Mouse (Mus musculus): ENCODE results near the gene Auts2. TPM values are rescaled to one million over a fixed set of nuclear protein-coding genes. Genes with fewer than 3 reads are reported as not detected.

The Auts2 gene
- total and polyA plus RNA-seq, 2 experiments from 2014 or later, result 35.2 to 57.5 TPM

- WGBS, result 72% methylated on average over 10 of the region's 10 CpGs
- H3K9ac ChIP-seq (replicated peaks; ENCODE audit: low read length, poor library complexity, severe bottlenecking), result no peak overlapping the region
- no peaks in the 10 kb centered on the region for H3K36me3 ChIP-seq (ENCODE audit: insufficient read depth, low read length)
- ATAC-seq (ENCODE audit: low FRiP score), result peak; percentile 65
- peaks cover 6% of the 10 kb centered on the region; the same call in 1 of the 2 replicates for H3K4me1 ChIP-seq (ENCODE audit: insufficient read depth, low read length)
- DNase-seq (ENCODE audit: low spot score), result no peak
- H3K27ac ChIP-seq (ENCODE audit: low read depth, low read length), result no peak overlapping the region
- no peak for TF ChIP-seq CTCF (IDR thresholded peaks at IDR 0.05)
- no peaks in the 10 kb centered on the region for H3K9me3 ChIP-seq (ENCODE audit: low read length)
- H3K4me2 ChIP-seq (ENCODE audit: low read depth, low read length, poor library complexity, severe bottlenecking), result no peak overlapping the region
- no peak overlapping the region for H3K4me3 ChIP-seq (ENCODE audit: low read depth, low read length)
- no peaks in the 10 kb centered on the region for H3K27me3 ChIP-seq (ENCODE audit: insufficient read depth, low read length)
Measured at GRCm38 (mm10) chr5:131512617-131513016, 1030.5 kb downstream of the Auts2 start.

DNA sequence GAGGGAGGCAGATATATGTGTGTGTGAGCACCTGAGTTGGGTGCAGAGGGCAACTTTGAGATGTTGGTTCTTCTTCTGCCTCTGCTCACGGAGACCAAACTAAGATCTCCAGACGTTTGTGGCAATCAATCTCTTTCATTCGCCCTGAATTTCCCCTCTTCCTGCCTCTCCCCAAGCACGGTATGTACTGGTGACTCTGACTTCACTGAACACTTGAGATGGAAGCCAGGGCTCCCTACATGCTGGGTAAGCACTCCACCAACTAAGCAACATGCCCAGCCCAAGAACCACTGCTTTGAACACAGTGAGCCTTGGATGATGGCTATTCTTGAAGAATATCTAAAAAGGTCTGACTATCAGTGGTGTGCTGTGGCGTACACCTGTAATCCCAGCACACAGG is 1032.5 kb downstream of the Auts2 start:
- no peak overlapping the region for H3K4me2 ChIP-seq (ENCODE audit: low read depth, low read length, poor library complexity, severe bottlenecking)
- no peak for TF ChIP-seq CTCF (IDR thresholded peaks at IDR 0.05)
- ATAC-seq (ENCODE audit: low FRiP score) (no peak), DNase-seq (ENCODE audit: low spot score) (no peak)
- H3K4me1 ChIP-seq (ENCODE audit: insufficient read depth, low read length), result peaks cover 2% of the 10 kb centered on the region; the same call in 1 of the 2 replicates
- H3K36me3 ChIP-seq (ENCODE audit: insufficient read depth, low read length), result no peaks in the 10 kb centered on the region
- no peaks in the 10 kb centered on the region for H3K27me3 ChIP-seq (ENCODE audit: insufficient read depth, low read length)
- H3K27ac ChIP-seq (ENCODE audit: low read depth, low read length), result no peak overlapping the region
- H3K9ac ChIP-seq (replicated peaks; ENCODE audit: low read length, poor library complexity, severe bottlenecking), result no peak overlapping the region
- WGBS, result 85% methylated on average over 5 of the region's 5 CpGs
- H3K9me3 ChIP-seq (ENCODE audit: low read length), result no peaks in the 10 kb centered on the region
- no peak overlapping the region for H3K4me3 ChIP-seq (ENCODE audit: low read depth, low read length)

- no peaks in the 10 kb centered on the region for H3K36me3 ChIP-seq (ENCODE audit: insufficient read depth, low read length)
- no peaks in the 10 kb centered on the region for H3K9me3 ChIP-seq (ENCODE audit: low read length)
- no peaks in the 10 kb centered on the region for H3K27me3 ChIP-seq (ENCODE audit: insufficient read depth, low read length)
- 88% methylated on average over 4 of the region's 4 CpGs for WGBS
- no peak overlapping the region for H3K27ac ChIP-seq (ENCODE audit: low read depth, low read length)
- no peak overlapping the region for H3K9ac ChIP-seq (replicated peaks; ENCODE audit: low read length, poor library complexity, severe bottlenecking)
- no peaks in the 10 kb centered on the region for H3K4me1 ChIP-seq (ENCODE audit: insufficient read depth, low read length)
- TF ChIP-seq CTCF (IDR thresholded peaks at IDR 0.05), result no peak
- no peak overlapping the region for H3K4me3 ChIP-seq (ENCODE audit: low read depth, low read length)
- DNase-seq (ENCODE audit: low spot score), result no peak
- no peak overlapping the region for H3K4me2 ChIP-seq (ENCODE audit: low read depth, low read length, poor library complexity, severe bottlenecking)
- ATAC-seq (ENCODE audit: low FRiP score), result no peak
Measured at GRCm38 (mm10) chr5:131509315-131509714, 1033.8 kb downstream of the Auts2 start.

GRCm38 (mm10) chr5:131498865-131499264 is 1044.3 kb downstream of the Auts2 start:
- H3K36me3 ChIP-seq (ENCODE audit: insufficient read depth, low read length), result no peaks in the 10 kb centered on the region
- WGBS, result 88% methylated on average over 4 of the region's 4 CpGs
- no peaks in the 10 kb centered on the region for H3K4me1 ChIP-seq (ENCODE audit: insufficient read depth, low read length)
- no peaks in the 10 kb centered on the region for H3K27me3 ChIP-seq (ENCODE audit: insufficient read depth, low read length)
- no peak for DNase-seq (ENCODE audit: low spot score)
- TF ChIP-seq CTCF (IDR thresholded peaks at IDR 0.05), result peak; percentile 46
- H3K9ac ChIP-seq (replicated peaks; ENCODE audit: low read length, poor library complexity, severe bottlenecking), result no peak overlapping the region
- no peaks in the 10 kb centered on the region for H3K9me3 ChIP-seq (ENCODE audit: low read length)
- ATAC-seq (ENCODE audit: low FRiP score), result no peak
- no peak overlapping the region for H3K27ac ChIP-seq (ENCODE audit: low read depth, low read length)
- H3K4me2 ChIP-seq (ENCODE audit: low read depth, low read length, poor library complexity, severe bottlenecking), result no peak overlapping the region
- no peak overlapping the region for H3K4me3 ChIP-seq (ENCODE audit: low read depth, low read length)

DNA sequence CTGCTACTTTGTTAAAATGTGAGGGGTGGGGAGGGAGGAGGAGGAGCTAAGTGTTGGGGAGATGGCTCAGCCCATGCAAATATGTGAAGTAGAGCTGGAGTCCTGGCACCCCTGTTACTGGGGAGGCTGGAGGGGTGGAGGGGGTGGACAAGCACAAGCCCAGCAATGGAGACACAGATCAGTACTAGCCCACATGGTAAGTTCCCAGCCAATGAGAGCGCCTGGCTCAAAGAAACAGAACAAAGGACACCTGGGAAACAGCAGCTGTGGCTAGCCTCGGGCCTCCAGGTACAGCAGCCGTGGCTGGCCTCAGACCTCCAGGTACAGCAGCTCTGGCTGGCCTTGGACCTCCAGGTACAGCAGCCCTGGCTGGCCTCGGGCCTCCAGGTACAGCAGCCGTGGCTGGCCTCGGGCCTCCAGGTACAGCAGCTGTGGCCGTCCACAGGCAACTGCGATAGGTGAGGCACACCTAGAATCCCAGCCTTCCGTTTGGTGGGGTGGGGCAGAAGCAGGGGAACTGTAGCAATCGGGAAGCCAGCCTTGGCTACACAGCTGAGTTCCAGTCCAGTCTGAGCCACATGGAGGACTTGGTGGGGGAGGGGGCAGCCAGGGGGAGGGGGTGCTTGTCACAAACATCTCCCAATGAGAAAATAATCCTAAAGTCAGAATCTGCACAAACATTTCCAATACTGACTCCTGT is 1046.5 kb downstream of the Auts2 start:
- no peak overlapping the region for H3K4me3 ChIP-seq (ENCODE audit: low read depth, low read length)
- ATAC-seq (ENCODE audit: low FRiP score), result no peak
- H3K9ac ChIP-seq (replicated peaks; ENCODE audit: low read length, poor library complexity, severe bottlenecking), result no peak overlapping the region
- no peak overlapping the region for H3K4me2 ChIP-seq (ENCODE audit: low read depth, low read length, poor library complexity, severe bottlenecking)
- TF ChIP-seq CTCF (IDR thresholded peaks at IDR 0.05), result no peak
- DNase-seq (ENCODE audit: low spot score), result no peak
- H3K4me1 ChIP-seq (ENCODE audit: insufficient read depth, low read length), result no peaks in the 10 kb centered on the region
- H3K27me3 ChIP-seq (ENCODE audit: insufficient read depth, low read length), result no peaks in the 10 kb centered on the region
- WGBS, result 93% methylated on average over 10 of the region's 10 CpGs
- no peak overlapping the region for H3K27ac ChIP-seq (ENCODE audit: low read depth, low read length)
- no peaks in the 10 kb centered on the region for H3K9me3 ChIP-seq (ENCODE audit: low read length)
- H3K36me3 ChIP-seq (ENCODE audit: insufficient read depth, low read length), result no peaks in the 10 kb centered on the region

DNA sequence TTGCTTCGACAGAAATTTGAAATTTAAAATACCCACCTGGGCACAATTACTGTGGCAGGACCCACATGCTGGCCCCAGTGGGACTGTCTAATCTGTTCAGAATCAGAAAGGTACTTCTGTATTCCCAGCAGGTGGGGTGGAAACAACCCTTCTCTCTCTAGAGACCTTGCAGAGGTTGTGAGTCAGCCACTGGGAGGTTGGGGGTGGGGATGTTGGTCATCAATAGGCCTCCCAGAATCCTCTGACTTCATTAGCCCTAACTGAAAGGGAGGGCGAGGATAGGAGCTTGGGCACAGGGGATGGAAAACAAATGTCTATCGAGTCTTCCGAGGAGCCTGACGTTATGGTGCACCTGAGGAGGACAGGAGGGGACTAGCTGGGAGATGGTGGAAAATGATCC is 1048.6 kb downstream of the Auts2 start:
- Histone ChIP-seq H3K36me3 (ENCODE audit: insufficient read depth, low read length) (no peaks in the 10 kb centered on the region), H3K27me3 (ENCODE audit: insufficient read depth, low read length) (no peaks in the 10 kb centered on the region), H3K4me3 (ENCODE audit: low read depth, low read length) (no peak overlapping the region), H3K9me3 (ENCODE audit: low read length) (no peaks in the 10 kb centered on the region), H3K4me1 (ENCODE audit: insufficient read depth, low read length) (no peaks in the 10 kb centered on the region), H3K4me2 (ENCODE audit: low read depth, low read length, poor library complexity, severe bottlenecking) (no peak overlapping the region), H3K9ac (replicated peaks; ENCODE audit: low read length, poor library complexity, severe bottlenecking) (no peak overlapping the region), H3K27ac (ENCODE audit: low read depth, low read length) (no peak overlapping the region)
- TF ChIP-seq CTCF (IDR thresholded peaks at IDR 0.05), result no peak
- 80% methylated on average over 5 of the region's 5 CpGs for WGBS
- ATAC-seq (ENCODE audit: low FRiP score), result no peak
- DNase-seq (ENCODE audit: low spot score), result no peak

Measured in midbrain, postnatal 0 days (tissue).